Mouse (Mus musculus): ENCODE results near the gene Mroh2a. TPM values are rescaled to one million over a fixed set of nuclear protein-coding genes. Genes with fewer than 3 reads are reported as not detected.

The Mroh2a gene
- total RNA-seq, 2 experiments from 2014 or later: not detected

- no peak overlapping the region for H3K4me3 ChIP-seq
- TF ChIP-seq CTCF (IDR thresholded peaks at IDR 0.05): no peak
- no peak overlapping the region for H3K27ac ChIP-seq
- peak; percentile 16 for DNase-seq
- intact Hi-C loops (cut with DNase I): no loop called here
Observed at GRCm38 (mm10) chr1:88272851-88273250, 46.1 kb downstream of the Mroh2a start.

- no peak for TF ChIP-seq CTCF (IDR thresholded peaks at IDR 0.05)
- DNase-seq: peak; percentile 15
- H3K4me3 ChIP-seq: no peak overlapping the region
- intact Hi-C loops (cut with DNase I): no loop called here
- H3K27ac ChIP-seq: no peak overlapping the region
Observed at GRCm38 (mm10) chr1:88273326-88273725, 46.5 kb downstream of the Mroh2a start.

DNA sequence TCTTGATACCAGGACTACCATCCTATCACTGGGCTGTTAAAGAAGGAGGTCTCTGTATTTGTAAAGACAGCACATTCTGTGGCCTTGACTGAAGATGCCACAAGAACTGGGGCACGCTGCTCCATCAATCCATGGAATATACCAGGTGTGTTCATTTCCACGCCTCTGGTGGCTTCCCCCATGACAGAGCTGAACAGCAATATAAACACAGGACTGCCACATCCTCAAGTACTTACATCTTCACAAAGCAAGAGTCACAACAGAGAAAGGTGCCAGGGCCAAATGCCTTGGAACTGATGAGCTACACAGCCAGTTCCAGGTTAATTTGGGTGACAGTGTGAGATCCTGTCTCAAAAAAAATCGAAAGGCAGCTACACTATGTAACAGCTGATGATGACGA lies 47.0 kb downstream of the Mroh2a start:
- no peak for TF ChIP-seq CTCF (IDR thresholded peaks at IDR 0.05)
- Histone ChIP-seq H3K4me3 (no peak overlapping the region), H3K27ac (no peak overlapping the region)
- intact Hi-C loops (cut with DNase I): no loop called here
- DNase-seq: peak; percentile 13

GRCm38 (mm10) chr1:88274371-88275077 lies 47.7 kb downstream of the Mroh2a start:
- no peak overlapping the region for H3K4me3 ChIP-seq
- H3K27ac ChIP-seq: no peak overlapping the region
- DNase-seq: peak; percentile 19
- TF ChIP-seq CTCF (IDR thresholded peaks at IDR 0.05): no peak
- intact Hi-C loops (cut with DNase I): no loop called here

DNA sequence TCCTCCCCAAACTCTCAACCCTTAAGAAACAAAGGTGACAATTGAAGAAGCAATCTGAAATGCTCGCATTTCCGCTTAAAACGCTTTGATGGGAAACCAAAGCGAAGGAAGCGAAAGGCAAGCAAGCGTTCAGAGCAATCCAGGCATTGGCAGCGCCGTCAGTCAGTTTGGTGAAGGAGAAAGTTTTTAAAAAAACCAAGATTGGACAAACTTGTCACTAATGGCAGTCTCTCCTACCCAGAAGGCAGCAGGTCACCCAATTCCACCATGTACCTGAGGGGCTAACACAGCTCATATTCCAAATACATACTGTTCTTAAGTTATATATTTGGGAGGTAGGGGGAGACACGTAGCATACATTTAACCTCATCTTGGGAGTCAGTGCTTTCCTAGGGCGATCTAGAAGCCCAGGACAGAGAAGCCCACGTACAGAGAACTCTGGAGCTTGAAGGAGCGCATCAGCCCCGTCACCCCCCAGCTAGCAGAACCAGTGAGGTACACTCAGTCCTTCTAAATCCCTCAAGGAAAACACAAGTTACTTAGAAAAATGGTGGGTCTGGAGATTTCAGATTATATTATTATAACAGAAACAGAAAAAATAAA lies 48.4 kb downstream of the Mroh2a start:
- Histone ChIP-seq H3K27ac (no peak overlapping the region), H3K4me3 (no peak overlapping the region)
- intact Hi-C loops (cut with DNase I): no loop called here
- no peak for DNase-seq
- no peak for TF ChIP-seq CTCF (IDR thresholded peaks at IDR 0.05)

DNA sequence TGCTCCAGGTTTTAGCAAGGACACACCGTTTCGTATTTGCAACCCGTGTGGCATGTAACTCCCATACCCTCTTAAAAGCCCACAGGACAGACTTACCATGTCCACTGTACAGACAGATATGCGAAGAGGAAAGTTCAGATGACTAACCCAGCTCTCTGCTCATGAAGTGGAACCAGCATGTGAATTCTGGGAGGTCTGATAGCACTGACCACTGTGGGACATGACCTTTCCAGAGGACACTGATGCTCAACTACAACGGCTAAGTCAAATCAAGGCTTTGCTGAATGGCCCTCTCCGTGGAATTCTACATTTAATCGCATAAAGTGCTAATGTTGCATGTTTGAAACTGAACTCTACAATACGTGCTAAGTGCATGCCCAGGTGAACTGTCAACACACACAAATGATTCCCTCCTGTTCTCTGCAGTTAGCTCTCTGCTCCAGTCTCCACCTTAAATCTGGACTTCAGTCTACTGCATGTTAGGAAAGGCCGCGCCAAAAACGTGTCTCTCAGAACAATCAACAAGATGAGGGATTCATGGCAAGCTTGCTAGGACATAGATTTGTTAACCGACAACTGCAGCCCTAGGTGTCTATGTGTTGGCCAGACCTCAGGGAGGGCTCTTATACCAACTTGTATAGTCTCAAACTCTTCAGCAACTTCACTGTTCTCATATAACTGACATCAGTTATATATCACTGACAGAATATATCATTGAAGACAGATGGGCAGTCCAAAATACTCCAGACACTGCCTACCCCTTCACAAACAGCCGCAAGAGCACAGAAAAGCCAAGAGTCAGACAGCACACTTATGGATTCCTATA lies 49.1 kb downstream of the Mroh2a start:
- Histone ChIP-seq H3K27ac (no peak overlapping the region), H3K4me3 (peak overlapping the region; percentile 64)
- peak; percentile 15 for DNase-seq
- intact Hi-C loops (cut with DNase I): no loop called here
- no peak for TF ChIP-seq CTCF (IDR thresholded peaks at IDR 0.05)

DNA sequence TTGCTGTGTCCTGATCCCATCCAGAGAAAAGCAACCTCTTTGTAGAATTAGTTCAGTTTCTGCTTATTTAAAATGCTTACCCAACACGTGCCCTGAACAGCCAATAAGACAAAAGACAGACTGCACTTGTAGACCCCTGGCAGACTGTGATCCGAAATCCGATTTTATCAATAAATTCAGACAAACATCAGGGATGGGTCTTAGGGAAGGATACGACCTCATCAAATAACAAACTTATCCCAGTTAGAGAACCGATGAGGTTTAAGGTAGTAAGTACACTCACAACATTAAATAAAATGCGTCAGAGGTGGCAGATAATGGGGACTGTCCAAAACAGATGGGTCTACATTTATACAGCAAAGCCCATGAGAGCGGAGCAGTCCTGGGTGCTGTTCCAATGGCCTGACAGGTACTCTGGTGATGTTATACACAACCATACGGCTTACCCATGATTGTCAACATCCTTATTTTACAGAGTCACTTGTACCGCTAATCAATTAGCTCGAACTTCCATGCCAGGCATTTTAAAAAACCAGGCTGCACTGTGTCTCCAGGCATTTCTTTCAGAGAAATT lies 49.8 kb downstream of the Mroh2a start:
- intact Hi-C loops (cut with DNase I): no loop called here
- no peak for TF ChIP-seq CTCF (IDR thresholded peaks at IDR 0.05)

DNA sequence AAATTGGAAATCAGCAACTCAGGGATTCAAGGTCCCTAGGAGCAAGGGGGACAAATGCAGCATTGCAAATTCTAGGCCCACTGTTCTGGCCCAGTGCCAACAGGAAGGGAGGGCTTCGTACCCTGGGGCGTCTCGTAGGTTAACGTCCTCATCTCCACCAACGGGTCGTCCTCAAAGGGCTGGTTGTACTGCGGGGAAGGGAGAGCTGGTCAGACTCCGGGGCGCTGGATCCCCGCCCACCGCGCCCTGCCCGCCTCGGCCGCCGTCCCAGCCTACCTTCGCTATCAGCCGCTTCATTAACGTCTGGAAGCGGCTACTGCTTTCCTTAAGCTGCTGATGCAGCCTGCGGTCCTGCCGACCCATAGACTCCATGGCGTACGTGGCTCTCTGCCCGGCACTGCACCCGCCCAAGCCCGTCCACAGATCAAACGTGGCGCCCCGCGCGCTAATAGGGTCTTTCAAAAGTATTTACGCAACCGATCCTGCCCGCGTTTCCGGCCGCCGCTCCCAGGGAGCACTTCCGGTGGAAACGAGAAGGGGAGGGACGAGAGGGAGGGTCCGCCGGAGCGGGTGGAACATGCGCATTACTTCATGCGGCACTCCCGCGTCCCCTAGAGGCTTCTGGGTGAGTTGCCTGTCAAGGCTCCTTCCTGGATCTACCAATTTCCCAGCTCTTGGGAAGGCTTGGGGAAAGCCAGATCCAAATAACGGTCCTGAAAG lies 50.5 kb downstream of the Mroh2a start, which contains the start of the genes Hjurp and Trpm8:
Hjurp (minus strand) TSS at position 536 of the 720 bp plus-strand sequence.
Trpm8 (plus strand) TSS at position 564 of the 720 bp plus-strand sequence.
- intact Hi-C loops (cut with DNase I): no loop called here

More for the DNA sequence above, 49.8 kb downstream of the Mroh2a start:
- Histone ChIP-seq H3K4me3 (peak overlapping the region; percentile 64), H3K27ac (peak overlapping the region; percentile 77)
- DNase-seq: no peak

DNA sequence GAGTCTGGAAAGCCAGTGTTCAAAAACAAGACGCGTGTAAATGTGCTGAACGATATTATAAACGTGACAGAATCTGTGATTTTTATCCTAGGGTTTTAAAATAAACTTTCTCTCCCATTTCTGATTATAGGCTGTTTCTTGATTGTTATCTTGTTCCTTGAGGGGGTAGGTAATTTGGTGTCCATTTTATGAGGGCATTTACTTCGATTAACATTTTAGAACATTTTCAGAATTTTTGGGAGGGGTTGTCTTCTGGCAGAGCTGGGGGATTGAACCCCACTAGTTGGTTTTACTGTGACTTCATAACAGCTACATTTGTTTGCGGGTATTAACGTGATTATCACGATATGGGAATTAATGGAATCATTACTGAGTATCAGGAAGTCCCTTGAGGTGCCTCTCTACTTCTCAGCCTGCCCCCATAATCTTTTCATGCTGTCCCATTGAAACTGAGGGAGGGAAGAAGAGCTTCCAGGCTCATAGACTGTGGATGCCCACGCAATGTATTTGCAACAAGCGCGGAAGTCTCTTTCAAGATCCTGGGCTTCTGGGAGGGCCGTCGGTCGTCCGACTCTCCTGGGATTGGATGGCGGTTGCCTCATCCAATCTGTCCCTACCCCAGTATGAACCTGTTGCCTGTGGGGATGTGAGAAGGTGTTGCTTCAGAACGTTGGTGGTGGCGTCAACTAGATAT lies 51.2 kb downstream of the Mroh2a start:
- TF ChIP-seq CTCF (IDR thresholded peaks at IDR 0.05): no peak
- DNase-seq: peak; percentile 25
- peak overlapping the region; percentile 64 for H3K4me3 ChIP-seq
- H3K27ac ChIP-seq: peak overlapping the region; percentile 77
- intact Hi-C loops (cut with DNase I): no loop called here

More for the DNA sequence above, 50.5 kb downstream of the Mroh2a start, which contains the start of the genes Hjurp and Trpm8:
- H3K27ac ChIP-seq: peak within 1 kb of the TSS; percentile 77
- H3K4me3 ChIP-seq: peak within 1 kb of the TSS; percentile 64
- no peak; the same call in 1 of the 2 replicates for TF ChIP-seq CTCF (IDR thresholded peaks at IDR 0.05)
- DNase-seq: peak; percentile 100

DNA sequence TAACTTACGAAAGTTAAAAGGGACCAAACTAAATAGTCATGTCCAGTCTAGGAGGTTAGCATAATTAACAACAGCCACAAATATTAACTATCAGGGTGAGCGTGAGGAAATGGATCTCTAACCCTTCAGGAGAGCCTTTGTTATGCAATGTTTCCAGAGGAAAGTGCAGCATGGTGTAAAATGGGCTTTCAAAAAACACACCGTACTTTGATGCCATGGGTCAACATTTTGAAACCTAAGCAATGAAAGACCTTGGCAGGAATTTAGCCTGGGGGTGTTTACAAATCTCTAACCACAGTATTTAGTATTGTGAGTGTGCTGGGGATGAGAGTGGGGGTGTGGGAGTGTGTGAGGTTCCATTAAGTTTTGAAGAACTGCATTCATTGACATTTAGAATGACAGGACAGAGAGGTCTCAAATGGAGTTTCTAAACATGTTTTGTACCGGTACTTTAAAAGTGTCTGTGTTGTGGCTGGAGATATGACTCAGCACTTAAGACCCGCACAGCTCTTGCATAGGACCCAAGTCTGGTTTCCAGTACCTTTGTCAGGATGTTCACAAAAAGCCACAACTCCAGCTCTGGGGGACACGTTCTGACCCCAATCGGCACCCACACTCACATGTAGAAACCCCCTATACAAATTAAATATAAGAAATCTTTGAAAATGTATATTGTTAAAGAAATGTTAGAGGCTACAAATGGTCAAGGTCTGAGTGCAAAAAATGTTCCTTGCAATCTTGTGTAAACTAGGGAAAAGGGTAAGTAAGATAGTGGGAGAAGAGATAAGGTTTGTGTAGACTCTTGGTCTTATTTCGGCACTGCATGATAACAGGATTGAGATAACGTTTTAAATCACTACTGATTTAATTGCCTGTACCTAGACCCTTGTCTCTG lies 52.6 kb downstream of the Mroh2a start:
- DNase-seq: no peak
- intact Hi-C loops (cut with DNase I): no loop called here
- TF ChIP-seq CTCF (IDR thresholded peaks at IDR 0.05): no peak

More for the DNA sequence above, 52.6 kb downstream of the Mroh2a start:
- Histone ChIP-seq H3K4me3 (no peak overlapping the region), H3K27ac (no peak overlapping the region)

All from gastrocnemius, adult 2 months (tissue).